Mouse (Mus musculus): ENCODE measurements around the gene Phospho1. TPM values are rescaled to one million over a fixed set of nuclear protein-coding genes. Genes with fewer than 3 reads are reported as not detected.
"Not testable (repeated sequence)": the region's sequence is repeated elsewhere in the genome, so short reads cannot be mapped to it uniquely, and the experiment has no call there.

Gene Phospho1
- polyA plus RNA-seq, 1 experiment from 2014 or later: 6.4 TPM

GRCm38 (mm10) chr11:95860071-95860490, 35.8 kb downstream of the Phospho1 start:
- Histone ChIP-seq H3K4me2 (peak overlapping the region; percentile 91), H3K27me3 (no peaks in the 10 kb centered on the region), H3K9ac (peak overlapping the region; percentile 81), H3K4me3 (replicated peaks) (peak overlapping the region; percentile 83), H3K9me3 (replicated peaks) (no peaks in the 10 kb centered on the region), H3K36me3 (replicated peaks) (no peaks in the 10 kb centered on the region), H3K4me1 (replicated peaks) (peaks cover 37% of the 10 kb centered on the region), H3K27ac (replicated peaks) (peak overlapping the region; percentile 97)
- WGBS (ENCODE audit: insufficient replicate concordance): 17% methylated on average over 3 of the region's 3 CpGs
- ATAC-seq (ENCODE audit: insufficient read depth): peak; percentile 43

- no peak for ATAC-seq (ENCODE audit: insufficient read depth)
- H3K4me2 ChIP-seq: no peak overlapping the region
- H3K4me1 ChIP-seq (replicated peaks): peaks cover 37% of the 10 kb centered on the region
- H3K4me3 ChIP-seq (replicated peaks): no peak overlapping the region
- no peak overlapping the region for H3K9ac ChIP-seq
- WGBS (ENCODE audit: insufficient replicate concordance): 75% methylated on average over 8 of the region's 8 CpGs
- H3K27me3 ChIP-seq: no peaks in the 10 kb centered on the region
- no peaks in the 10 kb centered on the region for H3K9me3 ChIP-seq (replicated peaks)
- no peaks in the 10 kb centered on the region for H3K36me3 ChIP-seq (replicated peaks)
- H3K27ac ChIP-seq (replicated peaks): peak overlapping the region; percentile 35; the same call in 1 of the 2 replicates
These were observed 37.1 kb downstream of the Phospho1 start for GRCm38 (mm10) chr11:95861397-95861796.

DNA sequence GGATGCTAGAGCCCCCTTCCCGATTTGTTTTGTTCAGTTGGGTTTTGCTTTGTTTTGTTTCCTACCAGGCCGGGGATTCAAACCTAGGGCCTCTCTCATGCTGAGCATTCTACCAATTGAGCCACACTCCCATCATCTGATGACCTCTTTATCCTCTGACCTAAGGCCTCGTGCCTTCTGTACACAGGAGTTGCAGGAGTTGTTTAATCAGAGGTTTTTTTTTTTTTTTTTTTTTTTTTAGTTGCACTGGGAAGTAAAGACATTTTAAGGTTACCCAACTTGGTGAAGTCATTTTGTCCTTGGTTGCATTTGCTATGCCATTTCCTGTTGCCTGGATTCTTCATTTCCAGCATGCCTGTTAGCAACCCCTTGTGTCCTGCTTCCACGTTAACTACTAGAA, 45.1 kb downstream of the Phospho1 start:
- H3K27me3 ChIP-seq: no peaks in the 10 kb centered on the region

GRCm38 (mm10) chr11:95869918-95870470, 45.7 kb downstream of the Phospho1 start:
- no peak overlapping the region for H3K4me2 ChIP-seq
- H3K9ac ChIP-seq: no peak overlapping the region
- H3K4me3 ChIP-seq (replicated peaks): no peak overlapping the region
- no peak for ATAC-seq (ENCODE audit: insufficient read depth)
- no peaks in the 10 kb centered on the region for H3K27me3 ChIP-seq
- no peaks in the 10 kb centered on the region for H3K9me3 ChIP-seq (replicated peaks)
- no peak overlapping the region for H3K27ac ChIP-seq (replicated peaks)
- peaks cover 13% of the 10 kb centered on the region for H3K4me1 ChIP-seq (replicated peaks)
- WGBS (ENCODE audit: insufficient replicate concordance): 53% methylated on average over 6 of the region's 6 CpGs
- no peaks in the 10 kb centered on the region for H3K36me3 ChIP-seq (replicated peaks)

More for the DNA sequence above, 45.1 kb downstream of the Phospho1 start:
- no peak for ATAC-seq (ENCODE audit: insufficient read depth)
- no peaks in the 10 kb centered on the region for H3K9me3 ChIP-seq (replicated peaks)
- no peak overlapping the region for H3K4me3 ChIP-seq (replicated peaks)
- H3K9ac ChIP-seq: no peak overlapping the region
- no peak overlapping the region for H3K27ac ChIP-seq (replicated peaks)
- H3K4me1 ChIP-seq (replicated peaks): peaks cover 13% of the 10 kb centered on the region
- 64% methylated on average over 4 of the region's 4 CpGs for WGBS (ENCODE audit: insufficient replicate concordance)
- H3K4me2 ChIP-seq: no peak overlapping the region
- H3K36me3 ChIP-seq (replicated peaks): no peaks in the 10 kb centered on the region

GRCm38 (mm10) chr11:95875804-95876203, 51.5 kb downstream of the Phospho1 start:
- no peaks in the 10 kb centered on the region for H3K36me3 ChIP-seq (replicated peaks)
- no peak overlapping the region for H3K4me2 ChIP-seq
- H3K4me3 ChIP-seq (replicated peaks): no peak overlapping the region
- H3K4me1 ChIP-seq (replicated peaks): no peaks in the 10 kb centered on the region
- no peak overlapping the region for H3K9ac ChIP-seq
- H3K27ac ChIP-seq (replicated peaks): no peak overlapping the region
- no peak for ATAC-seq (ENCODE audit: insufficient read depth)
- H3K27me3 ChIP-seq: no peaks in the 10 kb centered on the region
- no peaks in the 10 kb centered on the region for H3K9me3 ChIP-seq (replicated peaks)
- 26% methylated on average over 9 of the region's 9 CpGs for WGBS (ENCODE audit: insufficient replicate concordance)

DNA sequence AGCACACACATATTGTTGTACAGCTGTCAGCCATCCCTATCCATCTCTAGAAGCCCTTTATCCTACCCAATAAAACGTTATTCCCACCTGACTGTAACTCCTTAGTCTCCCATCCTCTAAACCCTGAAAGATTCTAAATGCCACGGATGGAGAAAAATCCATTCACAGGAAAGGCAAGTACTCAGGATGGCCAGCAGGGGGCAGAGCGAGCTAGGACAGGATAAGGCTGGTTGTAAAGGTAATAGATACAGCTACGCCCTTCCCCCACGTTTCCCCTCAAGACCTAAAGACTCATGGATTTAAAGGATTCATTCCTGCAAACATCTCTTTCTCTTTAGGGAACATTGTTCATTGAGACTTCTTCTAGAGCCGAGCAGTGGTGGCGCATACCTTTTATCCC, 52.0 kb downstream of the Phospho1 start:
- Histone ChIP-seq H3K4me1 (replicated peaks) (no peaks in the 10 kb centered on the region), H3K9ac (no peak overlapping the region), H3K4me3 (replicated peaks) (no peak overlapping the region), H3K4me2 (no peak overlapping the region), H3K27ac (replicated peaks) (no peak overlapping the region), H3K27me3 (peaks cover 3% of the 10 kb centered on the region), H3K9me3 (replicated peaks) (no peaks in the 10 kb centered on the region), H3K36me3 (replicated peaks) (no peaks in the 10 kb centered on the region)
- 21% methylated on average over 7 of the region's 7 CpGs for WGBS (ENCODE audit: insufficient replicate concordance)
- no peak for ATAC-seq (ENCODE audit: insufficient read depth)

- H3K4me2 ChIP-seq; H3K36me3 ChIP-seq (replicated peaks); H3K9me3 ChIP-seq (replicated peaks); H3K4me3 ChIP-seq (replicated peaks); H3K9ac ChIP-seq; ATAC-seq (ENCODE audit: insufficient read depth); H3K27ac ChIP-seq (replicated peaks); H3K4me1 ChIP-seq (replicated peaks); H3K27me3 ChIP-seq: not testable (repeated sequence)
- WGBS (ENCODE audit: insufficient replicate concordance): 71% methylated on average over 2 of the region's 2 CpGs
These were observed 55.6 kb downstream of the Phospho1 start for GRCm38 (mm10) chr11:95879861-95880260.

Other genes with a start within 250 kb of the Phospho1 start
- 2.7 and 3.2 TPM in 2 replicates for gene Ngfr, start 236.8 kb upstream of the Phospho1 start, polyA plus RNA-seq (2015; fragmentation: Nextera tagmentation; extraction: Ambion mirVana)
- gene Phb, start 157.5 kb upstream of the Phospho1 start, polyA plus RNA-seq (2015; fragmentation: Nextera tagmentation; extraction: Ambion mirVana): 113 and 129 TPM in 2 replicates
- 5.5 and 6.2 TPM in 2 replicates for gene Zfp652, start 111.8 kb upstream of the Phospho1 start, polyA plus RNA-seq (2015; fragmentation: Nextera tagmentation; extraction: Ambion mirVana)
- 0.28 and 0.29 TPM in 2 replicates for gene B130006D01Rik, start 100.9 kb upstream of the Phospho1 start, polyA plus RNA-seq (2015; fragmentation: Nextera tagmentation; extraction: Ambion mirVana)
- 20.1 and 22.1 TPM in 2 replicates for gene Gngt2, start 12.7 kb downstream of the Phospho1 start, polyA plus RNA-seq (2015; fragmentation: Nextera tagmentation; extraction: Ambion mirVana)
- gene Abi3, start 18.0 kb downstream of the Phospho1 start, polyA plus RNA-seq (2015; fragmentation: Nextera tagmentation; extraction: Ambion mirVana): 6.9 and 7.0 TPM in 2 replicates
- gene B4galnt2, start 90.4 kb downstream of the Phospho1 start, polyA plus RNA-seq (2015; fragmentation: Nextera tagmentation; extraction: Ambion mirVana): 0.17 and 0.20 TPM in 2 replicates
- 11.9 and 12.9 TPM in 2 replicates for gene Igf2bp1, start 181.4 kb downstream of the Phospho1 start, polyA plus RNA-seq (2015; fragmentation: Nextera tagmentation; extraction: Ambion mirVana)
- gene Gip, start 200.0 kb downstream of the Phospho1 start, polyA plus RNA-seq (2015; fragmentation: Nextera tagmentation; extraction: Ambion mirVana): not detected in 2 replicates
- gene Snf8, start 210.4 kb downstream of the Phospho1 start, polyA plus RNA-seq (2015; fragmentation: Nextera tagmentation; extraction: Ambion mirVana): 61.1 and 64.2 TPM in 2 replicates
- 14.4 and 16.5 TPM in 2 replicates for gene Ube2z, start 240.9 kb downstream of the Phospho1 start, polyA plus RNA-seq (2015; fragmentation: Nextera tagmentation; extraction: Ambion mirVana)